Mouse (Mus musculus): ENCODE measurements around the gene Wdr48.

- TF ChIP-seq EP300 (IDR thresholded peaks at IDR 0.05; ENCODE audit: insufficient read depth, low read depth, low read length) (no peak), CTCF (IDR thresholded peaks at IDR 0.05; ENCODE audit: low read depth, low read length) (no peak), POLR2A (IDR thresholded peaks at IDR 0.05; ENCODE audit: insufficient read depth, low read length) (no peak)
Measured at GRCm38 (mm10) chr9:119909931-119910330, 15.3 kb downstream of the Wdr48 start.

Measured in ES-Bruce4 (cell line).